Mouse (Mus musculus): ENCODE measurements at regions not wholly inside any gene's neighbourhood (a gene's known extent, or its start where the extent isn't known, plus 50 kb on each side); places are given as distances from the start of the nearest gene placed in this dataset.
A peak's percentile ranks its signal among the peaks of the same experiment; 100 is the strongest.
"Not testable (repeated sequence)": the region's sequence is repeated elsewhere in the genome, so short reads cannot be mapped to it uniquely, and the experiment has no call there.

DNA sequence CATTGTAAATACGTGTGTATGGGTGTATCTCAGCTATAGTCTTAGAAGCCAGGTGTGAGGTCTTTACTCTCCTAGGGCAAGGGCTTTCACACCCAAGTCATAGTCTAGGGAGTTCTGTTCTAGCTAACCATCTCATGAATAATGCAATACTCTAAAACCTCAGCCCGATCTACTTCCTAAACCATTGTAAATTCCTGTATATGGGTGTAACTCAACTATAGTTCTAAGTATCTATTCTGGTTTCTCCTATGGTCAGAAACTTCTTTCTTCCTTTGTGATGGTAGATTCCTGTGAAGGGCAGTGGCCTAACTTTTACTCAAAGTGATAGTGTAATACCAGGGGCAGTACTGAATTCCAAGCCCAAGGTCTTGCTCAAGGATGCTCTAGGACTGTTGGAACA, 58.7 kb upstream of the Srd5a3 start:
- H3K4me2 ChIP-seq (ENCODE audit: low read length) = not testable (repeated sequence)
- 81% methylated on average over 2 of the region's 2 CpGs for WGBS

DNA sequence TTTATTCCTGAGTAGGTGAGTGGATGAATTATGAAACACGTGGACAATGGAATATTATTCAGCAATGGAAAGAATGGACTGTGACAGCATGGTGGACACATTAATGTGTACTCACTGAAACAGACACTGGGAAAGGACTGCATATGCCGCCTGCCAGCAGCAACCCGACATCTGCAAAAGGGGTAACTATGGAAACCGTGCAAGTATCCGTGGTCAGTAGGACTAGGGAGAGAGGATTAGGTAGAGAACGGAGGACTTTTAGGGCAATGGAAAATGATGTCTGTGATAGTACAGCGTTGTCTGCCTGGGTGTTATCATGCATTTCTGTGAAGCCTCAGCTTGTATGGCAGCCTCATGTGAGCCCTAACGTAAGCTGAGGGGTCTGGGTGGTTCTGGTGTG, 59.6 kb upstream of the Srd5a3 start:
- TF ChIP-seq CTCF (IDR thresholded peaks at IDR 0.05; ENCODE audit: low read depth) = no peak
- no peak overlapping the region for H3K27ac ChIP-seq
- DNase-seq (ENCODE audit: low spot score) (no peak), ATAC-seq (replicated peaks; ENCODE audit: low FRiP score, low read depth) (no peak)
- no peak overlapping the region for H3K4me3 ChIP-seq (replicated peaks; ENCODE audit: low read depth, low read length)
- H3K9me3 ChIP-seq (replicated peaks; ENCODE audit: low read length) = no peaks in the 10 kb centered on the region
- H3K36me3 ChIP-seq (ENCODE audit: insufficient read depth, low read length) = no peaks in the 10 kb centered on the region
- no peak overlapping the region for H3K4me2 ChIP-seq (ENCODE audit: low read length)
- 0 out of 2 replicates have a peak, but pooled peaks cover 3% of the 10 kb centered on the region for H3K4me1 ChIP-seq (replicated peaks; ENCODE audit: insufficient read depth, low read length)
- H3K27me3 ChIP-seq (ENCODE audit: insufficient read depth, low read length) = no peaks in the 10 kb centered on the region
- 88% methylated on average over 8 of the region's 8 CpGs for whole genome bisulfite sequencing
- H3K9ac ChIP-seq (ENCODE audit: low read depth, low read length) = no peak overlapping the region

More for the DNA sequence above, 58.7 kb upstream of the Srd5a3 start:
- H3K4me1 ChIP-seq (replicated peaks; ENCODE audit: insufficient read depth, low read length); DNase-seq (ENCODE audit: low spot score); H3K27me3 ChIP-seq (ENCODE audit: insufficient read depth, low read length); H3K36me3 ChIP-seq (ENCODE audit: insufficient read depth, low read length); H3K27ac ChIP-seq; H3K9ac ChIP-seq (ENCODE audit: low read depth, low read length); H3K4me3 ChIP-seq (replicated peaks; ENCODE audit: low read depth, low read length); ATAC-seq (replicated peaks; ENCODE audit: low FRiP score, low read depth); H3K9me3 ChIP-seq (replicated peaks; ENCODE audit: low read length): not testable (repeated sequence)

DNA sequence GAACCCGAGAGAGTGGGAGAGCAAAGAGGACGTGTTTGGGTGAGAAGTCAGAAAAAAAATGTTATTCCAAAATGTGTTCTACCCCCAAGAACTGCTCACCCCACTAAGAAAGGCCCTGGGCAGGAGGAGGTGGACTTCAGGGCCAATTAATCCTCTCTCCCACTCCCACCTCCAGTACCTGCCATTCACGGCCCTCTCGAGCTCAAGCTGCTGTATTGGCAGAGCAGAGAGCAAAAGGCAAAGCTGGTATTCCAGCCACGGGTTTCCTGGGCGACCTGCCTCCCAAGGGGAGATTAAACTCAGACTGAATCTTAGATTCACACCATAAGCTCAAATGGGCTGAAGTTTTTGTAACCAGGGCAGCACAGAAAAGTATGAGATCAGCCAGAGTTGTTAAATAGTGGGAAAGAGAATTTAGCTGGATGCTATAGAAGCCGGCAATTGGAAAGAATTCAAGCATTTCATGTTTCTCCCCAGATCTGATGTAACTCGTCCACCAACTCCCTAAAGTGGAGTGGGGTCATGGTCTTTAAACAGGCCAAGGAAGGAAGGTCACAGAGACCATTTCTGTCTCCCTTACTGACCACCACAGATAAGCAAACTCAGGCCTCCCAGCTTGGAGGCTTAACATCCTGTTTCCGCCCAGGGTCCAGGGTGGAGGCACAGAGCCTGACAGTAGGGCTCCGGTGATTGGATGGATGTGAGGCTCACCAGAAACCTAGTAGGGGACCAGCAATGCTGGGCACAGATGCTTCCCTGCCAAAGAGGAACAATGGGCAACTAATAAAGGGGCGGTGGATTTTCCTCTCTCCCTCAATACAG, 60.7 kb upstream of the Srd5a3 start:
- no peaks in the 10 kb centered on the region for H3K27me3 ChIP-seq (ENCODE audit: insufficient read depth, low read length)
- peak overlapping the region; percentile 64 for H3K27ac ChIP-seq
- 33% methylated on average over 11 of the region's 11 CpGs for WGBS
- 0 out of 2 replicates have a peak, but pooled peaks cover 3% of the 10 kb centered on the region for H3K4me1 ChIP-seq (replicated peaks; ENCODE audit: insufficient read depth, low read length)
- no peak overlapping the region for H3K4me2 ChIP-seq (ENCODE audit: low read length)
- ATAC-seq (replicated peaks; ENCODE audit: low FRiP score, low read depth) (0 out of 2 replicates have a peak, but pooled peaks have one; percentile 36), DNase-seq (ENCODE audit: low spot score) (peak; percentile 72)
- TF ChIP-seq CTCF (IDR thresholded peaks at IDR 0.05; ENCODE audit: low read depth) = no peak
- H3K4me3 ChIP-seq (replicated peaks; ENCODE audit: low read depth, low read length) = no peak overlapping the region
- H3K9ac ChIP-seq (ENCODE audit: low read depth, low read length) = no peak overlapping the region
- no peaks in the 10 kb centered on the region for H3K36me3 ChIP-seq (ENCODE audit: insufficient read depth, low read length)
- no peaks in the 10 kb centered on the region for H3K9me3 ChIP-seq (replicated peaks; ENCODE audit: low read length)

DNA sequence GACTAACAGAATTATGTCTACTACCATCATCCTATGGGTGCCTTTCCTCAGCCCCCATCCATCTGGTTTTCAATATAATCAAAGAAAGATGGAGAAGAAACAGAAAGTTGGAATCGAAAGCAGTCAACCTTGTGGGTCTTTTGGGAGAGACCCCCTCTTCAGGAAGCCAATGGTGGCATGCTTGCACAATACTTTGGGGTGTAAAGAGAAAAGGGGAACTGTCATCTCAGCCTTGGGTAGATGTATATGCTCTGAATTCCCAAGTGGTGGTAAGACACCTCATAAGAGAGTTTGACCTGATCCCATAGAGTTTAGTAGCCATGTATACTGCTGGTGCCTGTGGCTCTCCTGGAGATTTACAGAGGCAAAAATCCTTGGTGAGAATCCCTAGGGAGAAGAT, 61.6 kb upstream of the Srd5a3 start:
- DNase-seq (ENCODE audit: low spot score) (no peak), ATAC-seq (replicated peaks; ENCODE audit: low FRiP score, low read depth) (no peak)
- H3K4me2 ChIP-seq (ENCODE audit: low read length) = no peak overlapping the region
- H3K4me1 ChIP-seq (replicated peaks; ENCODE audit: insufficient read depth, low read length) = 0 out of 2 replicates have a peak, but pooled peaks cover 3% of the 10 kb centered on the region
- no peaks in the 10 kb centered on the region for H3K36me3 ChIP-seq (ENCODE audit: insufficient read depth, low read length)
- H3K27me3 ChIP-seq (ENCODE audit: insufficient read depth, low read length) = no peaks in the 10 kb centered on the region
- WGBS = 93% methylated on average over 1 of the region's 1 CpGs
- H3K27ac ChIP-seq = no peak overlapping the region
- no peaks in the 10 kb centered on the region for H3K9me3 ChIP-seq (replicated peaks; ENCODE audit: low read length)
- no peak overlapping the region for H3K9ac ChIP-seq (ENCODE audit: low read depth, low read length)
- H3K4me3 ChIP-seq (replicated peaks; ENCODE audit: low read depth, low read length) = no peak overlapping the region
- TF ChIP-seq CTCF (IDR thresholded peaks at IDR 0.05; ENCODE audit: low read depth) = no peak

DNA sequence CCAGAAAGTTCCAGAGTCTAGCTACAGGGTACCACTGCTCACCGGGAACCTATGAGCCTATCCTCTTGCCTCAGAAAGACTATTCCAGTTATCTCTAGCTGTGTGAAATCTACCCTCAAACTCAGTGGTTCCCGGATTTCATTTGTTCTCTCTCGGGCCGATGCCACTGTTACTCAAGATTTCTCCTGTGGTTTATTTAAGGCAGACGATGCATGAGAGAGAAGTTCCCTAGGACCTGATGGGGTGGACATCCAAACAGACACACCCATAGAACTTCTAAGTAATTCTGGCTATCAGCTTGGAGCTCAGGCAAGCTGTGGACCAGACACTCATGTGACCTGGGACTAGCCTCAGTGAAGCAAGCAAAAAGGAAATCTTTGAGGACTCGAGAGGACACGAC, 63.8 kb upstream of the Srd5a3 start:
- Histone ChIP-seq H3K27me3 (ENCODE audit: insufficient read depth, low read length) (no peaks in the 10 kb centered on the region), H3K36me3 (ENCODE audit: insufficient read depth, low read length) (no peaks in the 10 kb centered on the region), H3K9me3 (replicated peaks; ENCODE audit: low read length) (no peaks in the 10 kb centered on the region), H3K4me2 (ENCODE audit: low read length) (no peak overlapping the region), H3K9ac (ENCODE audit: low read depth, low read length) (no peak overlapping the region), H3K4me1 (replicated peaks; ENCODE audit: insufficient read depth, low read length) (0 out of 2 replicates have a peak, but pooled peaks cover 3% of the 10 kb centered on the region), H3K4me3 (replicated peaks; ENCODE audit: low read depth, low read length) (no peak overlapping the region), H3K27ac (no peak overlapping the region)
- 92% methylated on average over 7 of the region's 7 CpGs for WGBS
- ATAC-seq (replicated peaks; ENCODE audit: low FRiP score, low read depth) (no peak), DNase-seq (ENCODE audit: low spot score) (no peak)
- no peak for TF ChIP-seq CTCF (IDR thresholded peaks at IDR 0.05; ENCODE audit: low read depth)

DNA sequence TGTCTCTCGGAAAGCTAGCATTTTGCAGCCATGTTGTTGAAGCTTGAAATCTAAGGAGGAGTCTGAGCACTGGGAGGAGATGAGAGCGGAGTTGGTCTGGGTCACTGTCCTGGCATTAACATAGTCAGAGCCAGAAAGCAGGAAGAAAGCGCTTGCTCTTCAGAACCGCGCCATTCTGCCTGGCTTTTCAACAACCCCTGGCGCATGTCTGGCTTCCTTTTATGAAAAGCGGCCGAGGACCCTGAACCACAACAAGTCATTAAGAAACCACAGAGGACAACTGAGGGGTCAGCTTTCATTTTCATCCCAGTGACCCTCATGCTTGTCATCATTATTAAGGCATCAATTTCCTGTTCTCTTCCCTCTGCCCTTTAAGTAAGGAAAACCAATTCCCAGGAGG, 64.7 kb upstream of the Srd5a3 start:
- Histone ChIP-seq H3K9ac (ENCODE audit: low read depth, low read length) (no peak overlapping the region), H3K27ac (no peak overlapping the region), H3K4me3 (replicated peaks; ENCODE audit: low read depth, low read length) (no peak overlapping the region), H3K9me3 (replicated peaks; ENCODE audit: low read length) (no peaks in the 10 kb centered on the region), H3K4me2 (ENCODE audit: low read length) (peak overlapping the region; percentile 35), H3K36me3 (ENCODE audit: insufficient read depth, low read length) (no peaks in the 10 kb centered on the region), H3K4me1 (replicated peaks; ENCODE audit: insufficient read depth, low read length) (0 out of 2 replicates have a peak, but pooled peaks cover 3% of the 10 kb centered on the region), H3K27me3 (ENCODE audit: insufficient read depth, low read length) (no peaks in the 10 kb centered on the region)
- no peak for ATAC-seq (replicated peaks; ENCODE audit: low FRiP score, low read depth)
- DNase-seq (ENCODE audit: low spot score) = peak; percentile 59
- TF ChIP-seq CTCF (IDR thresholded peaks at IDR 0.05; ENCODE audit: low read depth) = no peak
- 11% methylated on average over 8 of the region's 8 CpGs for WGBS

All from kidney, postnatal 0 days (tissue).